Mouse (Mus musculus) cerebellum, adult 8-10 months (tissue): ENCODE results near the gene Igsf8.

Experiments
- DNase-seq: peaks from one replicate; pipeline ENCODE4 v3.0.0; 2022

Igsf8 gene

GRCm38 (mm10) chr1:172352453-172352852 is 91.0 kb downstream of the Igsf8 start:
- no peak for DNase-seq

- no peak for DNase-seq
These were observed 93.9 kb downstream of the Igsf8 start for GRCm38 (mm10) chr1:172355336-172355735.

DNA sequence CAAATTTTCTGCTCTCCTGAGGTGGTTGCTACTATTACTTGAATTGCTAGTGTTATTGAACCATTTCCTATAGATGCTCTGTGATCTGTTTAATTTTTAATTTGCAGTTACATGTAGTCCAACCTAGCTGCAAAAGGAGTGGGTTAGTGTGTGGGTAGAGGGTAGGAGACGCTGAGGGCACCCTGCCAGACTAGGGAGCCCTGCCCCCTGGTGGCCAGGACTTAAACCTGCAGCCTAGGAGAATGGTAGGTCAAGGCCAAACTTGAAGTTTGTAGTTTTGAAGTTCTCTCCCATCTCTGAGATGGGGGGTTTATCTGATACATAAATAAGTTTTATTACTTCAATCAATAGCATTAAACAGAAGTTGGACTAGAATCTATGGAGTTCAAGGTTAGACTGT is 96.1 kb downstream of the Igsf8 start:
- DNase-seq = peak; percentile 81

GRCm38 (mm10) chr1:172358341-172358740 is 96.9 kb downstream of the Igsf8 start:
- DNase-seq = no peak

- DNase-seq = peak; percentile 43
These were observed 103.2 kb downstream of the Igsf8 start for GRCm38 (mm10) chr1:172364684-172365083.

GRCm38 (mm10) chr1:172368768-172369418 is 107.5 kb downstream of the Igsf8 start:
- DNase-seq = no peak
